Mouse (Mus musculus): Measurements from ENCODE around the gene Slc6a9.

GRCm38 (mm10) chr4:117831920-117832691 is 2.2 kb upstream of the Slc6a9 start:
- TF ChIP-seq CTCF (IDR thresholded peaks at IDR 0.05; ENCODE audit: low read depth, low read length) (no peak), GATA1 (IDR thresholded peaks at IDR 0.05; ENCODE audit: borderline replicate concordance, low read length) (no peak), GATA2 (IDR thresholded peaks at IDR 0.05; ENCODE audit: borderline replicate concordance, low read depth, low read length) (no peak)
